Mouse (Mus musculus) small intestine, adult 2 months (tissue): Measurements from ENCODE around the gene Rab11fip3.

ENCODE experiments used
- CTCF ChIP-seq: fragments of 200-500 bp; IDR thresholded peaks from 2 replicates; pipeline ENCODE4 v1.5.1; 2012; ENCODE audit warnings: low read depth, mild to moderate bottlenecking, control low read depth, inconsistent platforms, low read length, moderate library complexity, mixed read lengths; ENCODE audit not compliant: insufficient replicate concordance, insufficient read length; ENCODE audit errors: extremely low read depth
- POLR2A ChIP-seq: fragments of 200-500 bp; IDR thresholded peaks from 2 replicates; pipeline ENCODE4 v1.6.1; 2012; ENCODE audit warnings: low read depth, mild to moderate bottlenecking, control low read depth, inconsistent platforms, low read length, moderate library complexity

GRCm38 (mm10) chr17:25954671-25955070 lies 114.7 kb downstream of the Rab11fip3 start:
- TF ChIP-seq CTCF: no peak
- no peak for TF ChIP-seq POLR2A
